Mouse (Mus musculus) neural tube, embryonic 13.5 days (tissue): ENCODE data around the gene Mgst3. TPM values are rescaled to one million over a fixed set of nuclear protein-coding genes. Genes with fewer than 3 reads are reported as not detected.
A peak's percentile ranks its signal among the peaks of the same experiment; 100 is the strongest.

Source experiments
- ATAC-seq: fragments of 200-750 bp; cut with Nextera tagmentation; 2 replicates; pipeline ENCODE4 v1.8.0; 2017; ENCODE audit warnings: low read depth, mild to moderate bottlenecking, moderate TSS enrichment, moderate library complexity
- H3K27ac ChIP-seq: fragments of 300-500 bp; sonication (generic); replicated peaks from 2 replicates; pipeline ENCODE4 v1.5.1; 2015; ENCODE audit warnings: moderate library complexity, mild to moderate bottlenecking, inconsistent platforms
- H3K27me3 ChIP-seq: fragments of 300-500 bp; sonication (generic); 2 replicates; pipeline ENCODE4 v1.6.1; 2015; ENCODE audit warnings: mild to moderate bottlenecking, inconsistent platforms
- H3K36me3 ChIP-seq: fragments of 300-500 bp; sonication (generic); 2 replicates; pipeline ENCODE4 v1.6.1; 2015; ENCODE audit warnings: mild to moderate bottlenecking, inconsistent platforms
- H3K4me1 ChIP-seq: fragments of 300-500 bp; sonication (generic); replicated peaks from 2 replicates; pipeline ENCODE4 v1.6.1; 2015; ENCODE audit warnings: inconsistent platforms
- H3K4me2 ChIP-seq: fragments of 300-500 bp; sonication (generic); 2 replicates; pipeline ENCODE4 v1.6.1; 2015; ENCODE audit warnings: inconsistent platforms, mild to moderate bottlenecking, moderate library complexity
- H3K4me3 ChIP-seq: fragments of 300-500 bp; sonication (generic); 2 replicates; pipeline ENCODE4 v1.5.1; 2015; ENCODE audit warnings: mild to moderate bottlenecking, inconsistent platforms
- H3K9ac ChIP-seq: fragments of 300-500 bp; sonication (generic); 2 replicates; pipeline ENCODE4 v1.6.1; 2015; ENCODE audit warnings: moderate library complexity, mild to moderate bottlenecking, inconsistent platforms
- H3K9me3 ChIP-seq: fragments of 300-500 bp; sonication (generic); 2 replicates; pipeline ENCODE4 v1.6.1; 2016; ENCODE audit warnings: inconsistent platforms
- WGBS: fragments of 180-500 bp; shearing (Covaris S2); methylation state at CpG from one replicate; pipeline ENCODE4 v1.1.7; 2015; 5-methylcytosine and 5-hydroxymethylcytosine counted together
- polyA plus RNA-seq: library from polyadenylated mRNA; unstranded; fragments of >200 nt; fragmentation: Nextera tagmentation; extraction: Ambion mirVana; gene quantifications from 2 replicates; pipeline ENCODE4 v1.2.1, GENCODE M21; 2015

Gene Mgst3
- polyA plus RNA-seq, 1 experiment from 2014 or later, result 133 TPM

GRCm38 (mm10) chr1:167372739-167373138 lies 20.9 kb downstream of the Mgst3 start:
- no peak overlapping the region for H3K4me3 ChIP-seq
- peaks cover 15% of the 10 kb centered on the region; the same call in 1 of the 2 replicates for H3K4me1 ChIP-seq
- ATAC-seq, result no peak
- peaks cover 27% of the 10 kb centered on the region for H3K36me3 ChIP-seq
- H3K9me3 ChIP-seq, result no peaks in the 10 kb centered on the region
- peaks cover 3% of the 10 kb centered on the region; the same call in 1 of the 2 replicates for H3K27me3 ChIP-seq
- H3K27ac ChIP-seq, result no peak overlapping the region
- no peak overlapping the region for H3K4me2 ChIP-seq
- WGBS, result 93% methylated on average over 7 of the region's 7 CpGs
- H3K9ac ChIP-seq, result no peak overlapping the region

GRCm38 (mm10) chr1:167369905-167370304 lies 23.7 kb downstream of the Mgst3 start:
- no peaks in the 10 kb centered on the region for H3K9me3 ChIP-seq
- H3K4me1 ChIP-seq, result peaks cover 8% of the 10 kb centered on the region; the same call in 1 of the 2 replicates
- peak; percentile 52; the same call in 1 of the 2 replicates for ATAC-seq
- no peak overlapping the region for H3K27ac ChIP-seq
- no peak overlapping the region for H3K4me3 ChIP-seq
- H3K27me3 ChIP-seq, result no peaks in the 10 kb centered on the region; the same call in 1 of the 2 replicates
- H3K9ac ChIP-seq, result no peak overlapping the region
- H3K36me3 ChIP-seq, result peaks cover 19% of the 10 kb centered on the region
- no peak overlapping the region for H3K4me2 ChIP-seq
- WGBS, result 13% methylated on average over 7 of the region's 7 CpGs

GRCm38 (mm10) chr1:167368513-167368912 lies 25.1 kb downstream of the Mgst3 start:
- 76% methylated on average over 7 of the region's 7 CpGs for WGBS
- H3K4me3 ChIP-seq, result no peak overlapping the region
- no peak overlapping the region for H3K4me2 ChIP-seq
- no peak overlapping the region for H3K9ac ChIP-seq
- H3K27ac ChIP-seq, result no peak overlapping the region
- no peaks in the 10 kb centered on the region for H3K9me3 ChIP-seq
- H3K4me1 ChIP-seq, result no peaks in the 10 kb centered on the region
- H3K36me3 ChIP-seq, result peaks cover 19% of the 10 kb centered on the region
- no peak for ATAC-seq
- H3K27me3 ChIP-seq, result no peaks in the 10 kb centered on the region

GRCm38 (mm10) chr1:167368018-167368417 lies 25.6 kb downstream of the Mgst3 start:
- WGBS, result 90% methylated on average over 4 of the region's 4 CpGs
- no peaks in the 10 kb centered on the region for H3K4me1 ChIP-seq
- no peak for ATAC-seq
- H3K27ac ChIP-seq, result no peak overlapping the region
- H3K36me3 ChIP-seq, result peaks cover 19% of the 10 kb centered on the region
- no peaks in the 10 kb centered on the region for H3K9me3 ChIP-seq
- H3K4me3 ChIP-seq, result no peak overlapping the region
- H3K9ac ChIP-seq, result no peak overlapping the region
- H3K4me2 ChIP-seq, result no peak overlapping the region
- H3K27me3 ChIP-seq, result no peaks in the 10 kb centered on the region

- H3K4me3 ChIP-seq, result no peak overlapping the region
- no peaks in the 10 kb centered on the region for H3K4me1 ChIP-seq
- peaks cover 20% of the 10 kb centered on the region for H3K36me3 ChIP-seq
- no peak overlapping the region for H3K27ac ChIP-seq
- no peaks in the 10 kb centered on the region for H3K27me3 ChIP-seq
- H3K4me2 ChIP-seq, result no peak overlapping the region
- WGBS, result 89% methylated on average over 6 of the region's 6 CpGs
- no peak overlapping the region for H3K9ac ChIP-seq
- no peaks in the 10 kb centered on the region for H3K9me3 ChIP-seq
- ATAC-seq, result no peak
Measured at GRCm38 (mm10) chr1:167366621-167367020, 27.0 kb downstream of the Mgst3 start.

GRCm38 (mm10) chr1:167365808-167366207 lies 27.8 kb downstream of the Mgst3 start:
- Histone ChIP-seq H3K4me2 (no peak overlapping the region), H3K9me3 (no peaks in the 10 kb centered on the region), H3K4me3 (no peak overlapping the region), H3K27ac (no peak overlapping the region), H3K9ac (no peak overlapping the region), H3K27me3 (no peaks in the 10 kb centered on the region), H3K4me1 (no peaks in the 10 kb centered on the region), H3K36me3 (peaks cover 27% of the 10 kb centered on the region)
- 89% methylated on average over 7 of the region's 7 CpGs for WGBS
- no peak for ATAC-seq

GRCm38 (mm10) chr1:167363322-167363721 lies 30.3 kb downstream of the Mgst3 start:
- ATAC-seq, result no peak

GRCm38 (mm10) chr1:167362819-167363218 lies 30.8 kb downstream of the Mgst3 start:
- H3K4me1 ChIP-seq, result no peaks in the 10 kb centered on the region
- peaks cover 18% of the 10 kb centered on the region for H3K36me3 ChIP-seq
- H3K4me3 ChIP-seq, result no peak overlapping the region
- 89% methylated on average over 4 of the region's 4 CpGs for whole genome bisulfite sequencing
- no peak for ATAC-seq
- H3K27me3 ChIP-seq, result no peaks in the 10 kb centered on the region
- H3K27ac ChIP-seq, result no peak overlapping the region
- no peaks in the 10 kb centered on the region for H3K9me3 ChIP-seq
- no peak overlapping the region for H3K4me2 ChIP-seq
- no peak overlapping the region for H3K9ac ChIP-seq

More at GRCm38 (mm10) chr1:167363322-167363721, 30.3 kb downstream of the Mgst3 start:
- H3K9me3 ChIP-seq, result no peaks in the 10 kb centered on the region
- no peak overlapping the region for H3K9ac ChIP-seq
- H3K27ac ChIP-seq, result no peak overlapping the region
- no peaks in the 10 kb centered on the region for H3K4me1 ChIP-seq
- no peaks in the 10 kb centered on the region for H3K27me3 ChIP-seq
- H3K36me3 ChIP-seq, result peaks cover 21% of the 10 kb centered on the region
- WGBS, result 42% methylated on average over 5 of the region's 5 CpGs
- H3K4me3 ChIP-seq, result no peak overlapping the region
- no peak overlapping the region for H3K4me2 ChIP-seq

GRCm38 (mm10) chr1:167360268-167360667 lies 33.4 kb downstream of the Mgst3 start:
- WGBS, result 44% methylated on average over 4 of the region's 4 CpGs
- Histone ChIP-seq H3K27me3 (no peaks in the 10 kb centered on the region), H3K27ac (no peak overlapping the region), H3K4me2 (no peak overlapping the region), H3K9me3 (no peaks in the 10 kb centered on the region), H3K4me1 (no peaks in the 10 kb centered on the region), H3K9ac (no peak overlapping the region), H3K4me3 (no peak overlapping the region), H3K36me3 (peaks cover 32% of the 10 kb centered on the region)
- ATAC-seq, result no peak

GRCm38 (mm10) chr1:167358731-167359130 lies 34.9 kb downstream of the Mgst3 start:
- Histone ChIP-seq H3K9me3 (no peaks in the 10 kb centered on the region), H3K27me3 (no peaks in the 10 kb centered on the region), H3K4me3 (no peak overlapping the region), H3K9ac (no peak overlapping the region), H3K27ac (no peak overlapping the region), H3K4me2 (no peak overlapping the region), H3K36me3 (peaks cover 43% of the 10 kb centered on the region), H3K4me1 (no peaks in the 10 kb centered on the region)
- no peak for ATAC-seq
- 83% methylated on average over 9 of the region's 9 CpGs for WGBS

GRCm38 (mm10) chr1:167357387-167357786 lies 36.3 kb downstream of the Mgst3 start:
- Histone ChIP-seq H3K4me1 (no peaks in the 10 kb centered on the region), H3K27ac (no peak overlapping the region), H3K9ac (no peak overlapping the region), H3K9me3 (no peaks in the 10 kb centered on the region), H3K36me3 (peaks cover 43% of the 10 kb centered on the region), H3K4me3 (no peak overlapping the region), H3K27me3 (no peaks in the 10 kb centered on the region), H3K4me2 (no peak overlapping the region)
- no peak for ATAC-seq
- WGBS, result 91% methylated on average over 9 of the region's 9 CpGs

- no peak overlapping the region for H3K27ac ChIP-seq
- H3K36me3 ChIP-seq, result peaks cover 32% of the 10 kb centered on the region
- H3K4me3 ChIP-seq, result no peak overlapping the region
- no peaks in the 10 kb centered on the region for H3K27me3 ChIP-seq
- ATAC-seq, result no peak
- H3K4me2 ChIP-seq, result no peak overlapping the region
- H3K9ac ChIP-seq, result no peak overlapping the region
- H3K4me1 ChIP-seq, result peaks cover 12% of the 10 kb centered on the region
- 91% methylated on average over 14 of the region's 14 CpGs for WGBS
- no peaks in the 10 kb centered on the region for H3K9me3 ChIP-seq
Measured at GRCm38 (mm10) chr1:167352403-167352802, 41.2 kb downstream of the Mgst3 start.
